Mouse (Mus musculus) small intestine, adult 2 months (tissue): ENCODE data around the gene Cdh24.

Experiments
- CTCF ChIP-seq: fragments of 200-500 bp; IDR thresholded peaks from 2 replicates; pipeline ENCODE4 v1.5.1; 2012; ENCODE audit warnings: low read depth, mild to moderate bottlenecking, control low read depth, inconsistent platforms, low read length, moderate library complexity, mixed read lengths; ENCODE audit not compliant: insufficient replicate concordance, insufficient read length; ENCODE audit errors: extremely low read depth
- POLR2A ChIP-seq: fragments of 200-500 bp; IDR thresholded peaks from 2 replicates; pipeline ENCODE4 v1.6.1; 2012; ENCODE audit warnings: low read depth, mild to moderate bottlenecking, control low read depth, inconsistent platforms, low read length, moderate library complexity

- TF ChIP-seq POLR2A (no peak), CTCF (no peak)
Observed at GRCm38 (mm10) chr14:54640946-54641304, 239 bp downstream of the Cdh24 start, which contains the start of gene Gm17606.
